In the genomic region with DNA sequence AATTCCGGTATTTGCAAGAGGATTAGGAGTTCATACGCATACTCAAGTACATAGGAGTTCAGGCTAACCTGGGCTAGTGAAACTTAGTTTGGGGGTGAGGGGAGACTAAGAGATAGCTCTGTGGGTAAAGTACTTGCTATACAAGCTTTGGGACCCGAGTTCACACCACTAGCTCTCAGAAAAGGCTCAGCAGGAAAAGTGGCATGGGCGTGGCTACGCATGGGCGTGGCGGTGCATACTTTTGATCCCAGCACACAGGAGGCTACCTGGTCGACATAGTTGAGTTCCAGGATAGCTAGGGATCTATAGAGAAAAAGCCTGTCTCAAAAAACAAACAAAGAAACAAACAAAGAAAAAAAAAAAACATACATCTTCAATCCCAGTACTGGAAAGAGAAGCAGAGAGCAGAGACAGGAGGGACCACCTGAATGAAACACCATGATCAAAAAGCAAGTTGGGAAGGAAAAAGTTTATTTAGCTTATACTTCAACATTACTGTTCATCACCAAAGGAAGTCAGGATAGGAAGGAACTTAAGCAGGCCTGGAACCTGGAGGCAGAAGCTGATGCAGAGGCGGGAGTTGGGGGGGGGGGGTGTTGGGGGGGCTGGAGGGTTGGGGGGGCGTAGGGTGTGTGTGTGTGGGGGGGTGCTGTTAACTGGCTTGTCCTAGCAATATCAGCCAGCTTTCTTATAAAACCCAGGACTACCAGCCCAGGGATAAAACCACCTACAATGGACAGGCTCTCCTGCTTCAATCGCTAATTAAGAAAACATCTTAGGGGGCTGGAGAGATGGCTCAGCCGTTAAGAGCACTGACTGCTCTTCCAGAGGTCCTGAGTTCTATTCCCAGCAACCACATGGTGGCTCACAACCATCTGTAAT, we compare ENCODE assay signal across 13 mouse cellular contexts. TPM values are rescaled to one million over a fixed set of nuclear protein-coding genes. Genes with fewer than 3 reads are reported as not detected.
DNase-seq lines count a peak whose midpoint lies in the region; ATAC-seq lines count a peak whose summit lies in the region.
"Had no signal": no experiment of that assay in that cellular context is flagged by ENCODE, and none has a peak within 500 bp of the region (broad histone marks: within the 10 kb centered on the region; RNA-seq: fewer than 3 reads in every experiment).

No protein-coding gene starts in this region.

- DNase-seq in forebrain, embryonic 14.5 days (ENCODE audit: low spot score): no peak
- peak; percentile 57 for DNase-seq in thymus, postnatal 14 days
- DNase-seq in midbrain, embryonic 10.5 days (ENCODE audit: low spot score): no peak
- DNase-seq: cerebellum, adult 9-11 months; layer of hippocampus, adult 9-11 months had no signal

- H3K4me3 ChIP-seq in forebrain, embryonic 13.5 days: no peak overlapping the region
- no peak overlapping the region for H3K4me3 ChIP-seq in forebrain, embryonic 14.5 days (ENCODE audit: low read depth, low read length)
- H3K4me3 ChIP-seq in megakaryocyte, embryonic 14.5 days (replicated peaks): peak overlapping the region; percentile 69
- no peak overlapping the region for H3K4me3 ChIP-seq in intestine, embryonic 15.5 days (replicated peaks)
- H3K4me3 ChIP-seq in midbrain, embryonic 10.5 days: no peak overlapping the region
- H3K4me3 ChIP-seq: limb, embryonic 15.5 days had no signal

- H3K9me3 ChIP-seq in forebrain, embryonic 13.5 days (replicated peaks): no peaks in the 10 kb centered on the region
- H3K9me3 ChIP-seq in forebrain, embryonic 14.5 days (replicated peaks; ENCODE audit: control insufficient read depth, low read length): no peaks in the 10 kb centered on the region
- H3K9me3 ChIP-seq in megakaryocyte, embryonic 14.5 days: no peaks in the 10 kb centered on the region
- no peaks in the 10 kb centered on the region for H3K9me3 ChIP-seq in intestine, embryonic 15.5 days
- no peaks in the 10 kb centered on the region for H3K9me3 ChIP-seq in midbrain, embryonic 10.5 days (replicated peaks)
- H3K9me3 ChIP-seq: G1E; hindbrain, embryonic 10.5 days; limb, embryonic 15.5 days had no signal

- no peak overlapping the region for H3K4me2 ChIP-seq in forebrain, embryonic 13.5 days
- no peak overlapping the region for H3K4me2 ChIP-seq in forebrain, embryonic 14.5 days (ENCODE audit: low read length)
- H3K4me2 ChIP-seq in intestine, embryonic 15.5 days (replicated peaks): no peak overlapping the region
- H3K4me2 ChIP-seq: limb, embryonic 15.5 days had no signal

- no peak overlapping the region for H3K9ac ChIP-seq in forebrain, embryonic 13.5 days
- no peak overlapping the region for H3K9ac ChIP-seq in forebrain, embryonic 14.5 days (ENCODE audit: low read length)
- no peak overlapping the region for H3K9ac ChIP-seq in intestine, embryonic 15.5 days
- H3K9ac ChIP-seq: limb, embryonic 15.5 days had no signal

- H3K27me3 ChIP-seq in forebrain, embryonic 13.5 days: no peaks in the 10 kb centered on the region
- H3K27me3 ChIP-seq in forebrain, embryonic 14.5 days (replicated peaks; ENCODE audit: control insufficient read depth, insufficient read depth, low read length): no peaks in the 10 kb centered on the region
- peaks cover 7% of the 10 kb centered on the region for H3K27me3 ChIP-seq in megakaryocyte, embryonic 14.5 days (replicated peaks)
- no peaks in the 10 kb centered on the region for H3K27me3 ChIP-seq in intestine, embryonic 15.5 days (replicated peaks)
- H3K27me3 ChIP-seq in midbrain, embryonic 10.5 days (ENCODE audit: low read depth, poor library complexity, severe bottlenecking): peaks cover 2% of the 10 kb centered on the region; the same call in 1 of the 2 replicates
- H3K27me3 ChIP-seq: limb, embryonic 15.5 days had no signal

- 0 out of 2 replicates have a peak, but pooled peaks have one; percentile 19 for ATAC-seq in forebrain, embryonic 13.5 days
- ATAC-seq in forebrain, embryonic 14.5 days: no peak
- ATAC-seq in megakaryocyte, adult 5-6 weeks (ENCODE audit: poor library complexity, severe bottlenecking): no peak
- ATAC-seq in intestine, embryonic 15.5 days: peak; percentile 59; the same call in 1 of the 2 replicates
- no peak for ATAC-seq in cerebellum, adult (ENCODE audit: insufficient number of reproducible peaks, low FRiP score, low TSS enrichment)

- no peak overlapping the region for H3K27ac ChIP-seq in forebrain, embryonic 13.5 days
- H3K27ac ChIP-seq in forebrain, embryonic 14.5 days (ENCODE audit: low read depth, low read length): no peak overlapping the region
- H3K27ac ChIP-seq in intestine, embryonic 15.5 days: no peak overlapping the region
- H3K27ac ChIP-seq in midbrain, embryonic 10.5 days (replicated peaks): no peak overlapping the region
- H3K27ac ChIP-seq: hindbrain, embryonic 10.5 days; limb, embryonic 15.5 days had no signal

- 41% methylated on average over 11 of the region's 12 CpGs for WGBS in forebrain, embryonic 13.5 days
- WGBS in forebrain, embryonic 14.5 days: 36% methylated on average over 12 of the region's 12 CpGs
- WGBS in intestine, embryonic 15.5 days: 24% methylated on average over 12 of the region's 12 CpGs
- WGBS in midbrain, embryonic 10.5 days: 50% methylated on average over 12 of the region's 12 CpGs

- H3K4me1 ChIP-seq in forebrain, embryonic 13.5 days: 0 out of 2 replicates have a peak, but pooled peaks cover 5% of the 10 kb centered on the region
- 0 out of 2 replicates have a peak, but pooled peaks cover 2% of the 10 kb centered on the region for H3K4me1 ChIP-seq in forebrain, embryonic 14.5 days (ENCODE audit: control insufficient read depth, insufficient read depth, low read length)
- H3K4me1 ChIP-seq in megakaryocyte, embryonic 14.5 days: peaks cover 40% of the 10 kb centered on the region
- peaks cover 6% of the 10 kb centered on the region; the same call in 1 of the 2 replicates for H3K4me1 ChIP-seq in intestine, embryonic 15.5 days (replicated peaks)
- 0 out of 2 replicates have a peak, but pooled peaks cover 3% of the 10 kb centered on the region for H3K4me1 ChIP-seq in midbrain, embryonic 10.5 days

- H3K36me3 ChIP-seq in forebrain, embryonic 13.5 days (ENCODE audit: poor library complexity, severe bottlenecking): no peaks in the 10 kb centered on the region
- no peaks in the 10 kb centered on the region for H3K36me3 ChIP-seq in forebrain, embryonic 14.5 days (ENCODE audit: control insufficient read depth, insufficient read depth, low read length)
- H3K36me3 ChIP-seq in megakaryocyte, embryonic 14.5 days (replicated peaks; ENCODE audit: low read length): no peaks in the 10 kb centered on the region
- no peaks in the 10 kb centered on the region for H3K36me3 ChIP-seq in intestine, embryonic 15.5 days
- no peaks in the 10 kb centered on the region for H3K36me3 ChIP-seq in midbrain, embryonic 10.5 days
- H3K36me3 ChIP-seq: G1E; hindbrain, embryonic 10.5 days; limb, embryonic 15.5 days had no signal

RNA-seq across cellular contexts. Expression of gene Iqgap1, which starts 8.1 kb away (rescaled TPM):
- polyA plus RNA-seq in forebrain, embryonic 13.5 days (2015; fragmentation: Nextera tagmentation; extraction: Ambion mirVana): 19.7 and 20.6 TPM in 2 replicates
- 16.5 and 21.5 TPM in 2 replicates for polyA plus RNA-seq in forebrain, embryonic 14.5 days (2014; fragmentation: Nextera tagmentation; extraction: Ambion mirVana)
- 2.0 and 2.2 TPM in 2 replicates for polyA plus RNA-seq in megakaryocyte, embryonic 14.5 days (2012; ENCODE audit: insufficient read depth, low replicate concordance)
- total RNA-seq in megakaryocyte, adult 5-6 weeks (2015): 246 and 291 TPM in 2 replicates
- total RNA-seq in megakaryocyte, adult 5-6 weeks (2017): 287 and 303 TPM in 2 replicates
- polyA plus RNA-seq in intestine, embryonic 15.5 days (2015; fragmentation: Nextera tagmentation; extraction: Ambion mirVana): 72.9 and 76.2 TPM in 2 replicates
- polyA plus RNA-seq in midbrain, embryonic 10.5 days (2016; fragmentation: Nextera tagmentation; extraction: Ambion mirVana): 23.7 and 27.1 TPM in 2 replicates

RNA-seq across cellular contexts. Expression of gene Zscan2, which starts 26.8 kb away (rescaled TPM):
- 5.1 and 5.2 TPM in 2 replicates for polyA plus RNA-seq in forebrain, embryonic 13.5 days (2015; fragmentation: Nextera tagmentation; extraction: Ambion mirVana)
- 5.6 and 5.7 TPM in 2 replicates for polyA plus RNA-seq in forebrain, embryonic 14.5 days (2014; fragmentation: Nextera tagmentation; extraction: Ambion mirVana)
- 3.6 and 5.8 TPM in 2 replicates for polyA plus RNA-seq in megakaryocyte, embryonic 14.5 days (2012; ENCODE audit: insufficient read depth, low replicate concordance)
- total RNA-seq in megakaryocyte, adult 5-6 weeks (2015): 1.6 and 2.0 TPM in 2 replicates
- 1.5 and 2.9 TPM in 2 replicates for total RNA-seq in megakaryocyte, adult 5-6 weeks (2017)
- 1.1 and 1.6 TPM in 2 replicates for polyA plus RNA-seq in intestine, embryonic 15.5 days (2015; fragmentation: Nextera tagmentation; extraction: Ambion mirVana)
- polyA plus RNA-seq in midbrain, embryonic 10.5 days (2016; fragmentation: Nextera tagmentation; extraction: Ambion mirVana): 2.5 and 2.9 TPM in 2 replicates

Comparison
In these comparisons a context has a peak if more than half of its experiments do, and no peak if none do; other contexts are left out.
1. ATAC-seq: peak in forebrain, embryonic 13.5 days (single experiment) and intestine, embryonic 15.5 days (single experiment); none in forebrain, embryonic 14.5 days (single experiment), megakaryocyte, adult 5-6 weeks (single experiment) and cerebellum, adult (single experiment).